Mouse (Mus musculus) spleen, postnatal 36 days (tissue): ENCODE measurements around the gene Tnfrsf23.
A peak's percentile ranks its signal among the peaks of the same experiment; 100 is the strongest.
"Not testable (repeated sequence)": the region's sequence is repeated elsewhere in the genome, so short reads cannot be mapped to it uniquely, and the experiment has no call there.

ENCODE experiments used
- DNase-seq, 2 experiments: peaks; one replicate each; pipeline ENCODE4 v3.0.0; 2022; ENCODE audit warnings: low spot score in 2 of 2, mixed read lengths in 1 of 2

Gene Tnfrsf23

DNA sequence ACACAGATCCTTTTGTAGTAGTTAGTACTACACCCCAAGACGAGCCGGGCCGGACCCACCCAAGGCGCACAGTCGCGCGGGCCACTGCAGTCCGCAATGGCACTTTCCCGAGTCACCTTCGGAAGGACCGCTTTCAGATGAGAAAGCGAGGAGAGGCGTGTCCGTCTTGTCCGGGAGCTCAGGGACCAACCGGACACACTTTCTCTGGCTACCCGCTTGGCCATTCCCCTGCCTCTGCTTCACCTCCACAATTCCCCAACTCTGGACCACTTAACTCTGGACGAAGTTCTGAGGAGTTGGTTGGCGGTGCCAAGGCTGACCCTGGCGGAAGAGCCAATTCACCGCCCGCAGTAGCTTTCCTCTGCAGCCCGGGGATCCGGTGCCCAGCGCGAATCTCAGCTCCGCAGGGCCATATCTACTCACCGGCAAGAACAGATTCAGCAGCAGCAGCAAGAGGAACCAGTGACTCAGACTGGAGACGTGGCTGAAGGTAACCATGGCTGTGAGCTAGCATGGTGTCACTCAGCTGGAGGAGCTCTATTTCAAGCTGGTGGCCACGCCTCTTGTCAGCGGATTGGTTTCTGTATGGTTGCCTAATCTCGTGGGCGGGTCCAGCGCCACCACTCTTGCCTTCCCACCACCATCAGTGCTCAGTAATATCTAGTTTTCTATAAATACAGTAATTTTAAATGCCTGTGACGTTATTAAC is at the start of gene Tnfrsf23:
Gene Tnfrsf23 (minus strand): TSS at position 514 of the 709 bp plus-strand sequence.
- DNase-seq: peak; percentile 78 to 79

DNA sequence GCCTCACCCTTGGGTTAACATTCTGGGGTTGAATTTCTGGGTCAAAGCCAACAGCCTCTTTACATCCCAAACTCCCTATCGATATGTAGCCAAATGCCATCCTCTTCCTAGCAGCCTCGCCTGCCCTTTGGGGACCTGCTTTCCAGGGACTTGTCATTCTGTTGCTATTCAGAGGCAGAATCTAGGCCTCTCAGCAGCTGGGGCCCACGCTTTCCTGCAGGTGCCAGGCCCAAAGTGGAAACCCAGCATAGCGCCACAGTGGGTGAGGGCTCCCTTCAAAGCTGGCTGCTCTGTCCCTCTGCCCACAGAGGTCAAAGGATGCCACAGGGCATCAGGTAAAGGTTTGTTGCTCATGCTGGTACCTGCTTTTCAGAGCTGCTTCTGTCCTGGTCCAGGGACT is 48.1 kb upstream of the Tnfrsf23 start:
- DNase-seq: no peak

GRCm38 (mm10) chr7:143729886-143730285 is 44.2 kb upstream of the Tnfrsf23 start:
- no peak for DNase-seq

DNA sequence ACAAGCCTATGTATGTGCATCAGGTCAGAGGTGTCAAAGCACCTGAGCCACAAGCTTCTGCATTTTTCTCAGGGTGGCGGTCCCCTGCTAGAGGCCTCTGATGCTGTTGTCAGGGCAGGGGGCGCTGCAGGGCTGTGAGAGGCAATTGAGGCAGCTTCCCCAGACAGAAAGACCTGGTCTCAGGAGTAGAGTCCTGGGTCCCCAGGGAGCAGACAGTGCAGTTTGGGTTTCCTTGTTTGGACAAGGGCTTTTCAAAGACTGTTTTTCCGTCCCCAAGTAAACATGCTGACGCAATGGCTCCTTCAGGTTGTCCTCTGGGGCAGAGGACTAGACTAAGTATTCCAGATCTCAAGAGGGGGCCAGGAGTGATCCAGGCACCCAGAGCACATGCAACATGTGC is 40.7 kb upstream of the Tnfrsf23 start:
- no peak for DNase-seq

- DNase-seq: no peak
These were observed 38.2 kb upstream of the Tnfrsf23 start for GRCm38 (mm10) chr7:143723841-143724240.

GRCm38 (mm10) chr7:143722646-143723045 is 37.0 kb upstream of the Tnfrsf23 start:
- no peak for DNase-seq

DNA sequence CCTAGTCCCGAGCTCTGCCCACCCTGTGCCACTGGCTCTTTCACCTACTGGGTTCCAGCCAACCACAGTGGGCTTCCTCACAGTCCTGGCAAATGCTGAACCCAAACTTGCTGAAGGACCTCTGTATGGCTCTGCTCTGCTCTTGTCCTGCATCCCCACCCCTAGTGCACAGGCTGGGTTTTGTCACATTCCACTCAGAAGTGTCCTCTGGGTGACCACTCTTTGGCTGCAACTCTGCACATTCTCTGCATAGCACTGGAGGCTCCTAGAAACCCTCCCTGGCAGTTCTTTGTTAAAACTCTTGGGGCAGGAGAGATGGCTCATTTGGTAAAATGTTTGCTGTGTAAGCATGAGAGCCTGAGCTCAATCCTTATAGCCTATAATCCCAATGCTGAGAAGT is 32.1 kb upstream of the Tnfrsf23 start:
- no peak for DNase-seq

DNA sequence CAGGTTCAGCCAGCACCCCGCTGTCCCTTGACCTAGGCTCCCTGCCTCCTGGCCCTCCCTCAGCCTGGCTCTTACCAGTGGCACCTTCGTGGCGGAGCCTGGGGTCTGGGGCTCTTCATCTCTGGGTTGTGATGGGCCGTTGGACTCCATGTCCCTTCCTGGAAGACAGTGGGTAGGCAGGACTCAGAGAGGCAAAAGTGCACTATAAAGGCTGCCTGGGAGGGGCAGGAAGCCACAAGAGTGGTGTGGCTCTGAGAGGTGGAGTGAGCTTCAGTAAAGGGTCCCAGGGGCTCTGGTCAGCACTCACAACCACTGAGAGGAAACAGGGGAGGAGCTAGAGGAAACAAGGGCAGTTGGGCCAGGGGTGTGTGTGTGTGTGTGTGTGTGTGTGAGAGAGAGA is 27.7 kb upstream of the Tnfrsf23 start:
- peak; percentile 66 to 68 for DNase-seq

GRCm38 (mm10) chr7:143712771-143713348 is 27.2 kb upstream of the Tnfrsf23 start:
- peak; percentile 37 to 55 for DNase-seq

DNA sequence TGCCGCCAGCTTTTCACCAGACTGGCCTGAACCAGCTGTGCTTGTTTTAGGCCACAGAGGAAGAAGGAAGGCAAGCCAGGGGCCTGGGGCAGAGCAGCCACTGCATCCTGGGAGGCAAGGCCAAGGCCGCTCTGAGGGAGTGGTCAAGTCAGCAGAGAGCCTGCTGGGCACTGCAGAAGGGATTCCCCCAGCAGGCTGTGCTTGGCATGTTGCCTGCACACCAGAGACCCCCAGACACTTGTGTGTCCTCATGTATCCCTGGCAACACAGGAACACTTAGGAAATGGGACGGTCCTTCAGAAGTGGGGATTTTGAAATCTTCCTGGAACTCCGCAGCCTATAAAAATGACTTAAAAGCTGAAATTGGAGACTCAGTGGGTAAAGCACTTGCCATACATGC is 26.4 kb upstream of the Tnfrsf23 start:
- DNase-seq: peak; percentile 20 to 36

DNA sequence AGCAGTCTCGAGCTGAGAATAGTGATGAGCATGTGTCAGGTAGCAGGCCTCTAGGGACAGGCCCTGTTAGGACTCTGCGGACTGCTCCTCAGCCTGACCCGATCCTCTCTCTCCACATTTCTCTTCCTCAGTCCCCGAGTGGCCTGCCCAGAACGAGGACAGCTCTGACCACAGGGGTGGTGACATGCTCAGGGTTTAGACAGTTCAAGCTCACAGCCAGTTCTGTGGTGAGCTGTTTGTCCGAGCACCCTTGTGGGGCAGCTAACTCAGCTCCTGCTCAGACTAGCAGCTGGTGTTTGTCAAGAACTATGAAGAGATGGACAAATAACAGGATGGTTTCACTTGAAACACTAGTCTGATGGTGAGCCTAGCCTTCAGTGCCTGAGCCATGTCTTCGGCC is 25.7 kb upstream of the Tnfrsf23 start:
- DNase-seq: no peak

DNA sequence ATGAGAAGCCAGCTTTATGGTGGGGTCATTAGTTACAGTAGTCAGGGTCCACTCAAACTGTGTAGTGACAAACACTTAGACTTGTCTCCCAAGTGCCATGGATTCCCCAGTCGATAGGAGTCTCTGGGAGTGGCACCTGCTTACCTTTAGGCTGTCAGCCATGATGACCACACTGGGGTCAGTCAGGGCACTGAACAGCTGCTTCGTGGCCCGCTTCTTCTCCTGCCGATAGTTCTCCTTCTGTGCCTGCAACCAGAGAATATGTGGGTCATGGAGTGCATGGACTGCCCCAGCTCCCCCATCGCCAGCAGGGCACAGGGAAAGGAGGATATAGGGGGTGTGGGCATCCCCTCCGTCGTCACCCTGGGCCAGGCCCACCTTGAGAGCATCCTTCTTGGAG is 23.7 kb upstream of the Tnfrsf23 start:
- no peak for DNase-seq

DNA sequence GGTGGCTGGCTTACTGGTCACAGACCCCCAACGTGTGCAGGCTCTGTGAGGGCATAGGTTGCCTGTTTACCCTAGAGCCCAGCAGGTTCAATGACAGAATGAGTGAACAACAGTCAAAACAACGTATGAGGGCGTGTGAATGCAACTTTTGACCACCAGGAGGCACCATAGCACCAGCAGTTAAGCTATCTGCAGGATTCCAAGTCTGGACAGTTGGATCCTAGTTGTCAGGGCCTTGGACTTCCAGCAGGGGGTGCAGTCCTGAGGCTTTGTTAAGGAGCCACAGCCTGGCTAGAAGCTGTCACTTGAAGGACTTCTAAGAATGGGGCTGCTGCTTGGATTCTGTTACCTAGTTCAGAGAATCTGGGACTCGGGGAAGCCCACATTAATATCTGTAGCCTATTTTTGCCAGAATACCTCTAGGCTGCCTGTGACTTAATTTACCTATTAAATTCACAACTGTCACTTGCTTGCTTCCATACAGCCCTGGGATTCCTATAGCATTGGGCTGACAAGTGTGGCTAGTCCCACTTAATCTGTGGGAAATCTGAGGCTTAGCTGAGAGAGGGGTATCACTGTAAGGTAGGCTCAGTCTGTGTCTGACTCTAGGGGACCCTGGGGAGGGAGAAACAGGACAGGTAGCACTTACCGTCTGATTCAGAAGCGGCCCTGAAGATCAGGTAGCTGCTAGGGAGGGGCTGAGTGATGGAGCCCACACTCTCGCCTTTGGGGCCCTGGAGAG is 21.2 kb upstream of the Tnfrsf23 start:
- DNase-seq: peak; percentile 70 to 80

DNA sequence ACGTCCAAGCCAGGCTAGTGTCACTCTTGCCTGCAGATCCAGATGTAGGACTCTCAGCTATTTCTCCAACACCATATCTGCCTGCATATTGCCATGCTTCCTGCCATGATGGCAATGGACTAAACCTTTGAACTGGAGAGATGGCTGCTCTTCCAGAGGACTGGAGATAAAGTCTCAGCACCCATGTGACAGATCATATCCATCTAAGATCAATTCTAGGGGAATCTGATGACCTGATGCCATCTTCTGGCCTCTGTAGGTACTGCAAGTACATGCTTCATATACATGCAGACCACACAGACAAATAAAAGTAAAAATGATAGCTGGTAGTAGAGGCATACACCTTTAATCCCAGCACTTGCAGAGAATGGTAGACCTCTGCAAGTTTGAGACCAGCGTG is 10.5 kb upstream of the Tnfrsf23 start:
- DNase-seq: peak in 1 of 2 experiments; percentile 25

GRCm38 (mm10) chr7:143694550-143694949 is 8.9 kb upstream of the Tnfrsf23 start:
- no peak for DNase-seq

GRCm38 (mm10) chr7:143692746-143693510 is 7.3 kb upstream of the Tnfrsf23 start:
- DNase-seq: no peak

DNA sequence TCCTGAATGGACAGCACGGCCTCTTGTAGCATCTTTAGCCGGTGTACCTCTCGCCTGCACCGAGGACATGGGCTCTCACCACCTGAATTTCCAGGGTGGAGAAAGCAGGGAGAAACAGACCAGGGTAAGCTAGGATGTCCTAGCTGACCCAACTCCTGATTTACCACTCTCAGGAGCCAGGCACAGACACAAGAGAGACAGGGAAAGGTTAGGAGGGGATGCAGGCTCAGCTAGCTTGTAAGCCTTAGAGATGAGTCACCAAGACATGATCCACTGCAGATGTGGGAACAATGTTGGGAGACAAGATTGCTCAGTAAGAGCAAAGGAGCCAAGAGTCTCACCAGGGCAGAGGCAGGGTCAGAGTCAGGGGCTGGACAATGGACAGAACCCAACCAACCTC is 6.2 kb upstream of the Tnfrsf23 start:
- no peak for DNase-seq

- no peak for DNase-seq
These were observed 5.5 kb upstream of the Tnfrsf23 start for GRCm38 (mm10) chr7:143691181-143691580.

GRCm38 (mm10) chr7:143689946-143690345 is 4.3 kb upstream of the Tnfrsf23 start:
- no peak for DNase-seq

GRCm38 (mm10) chr7:143689481-143689880 is 3.8 kb upstream of the Tnfrsf23 start:
- DNase-seq: no peak

DNA sequence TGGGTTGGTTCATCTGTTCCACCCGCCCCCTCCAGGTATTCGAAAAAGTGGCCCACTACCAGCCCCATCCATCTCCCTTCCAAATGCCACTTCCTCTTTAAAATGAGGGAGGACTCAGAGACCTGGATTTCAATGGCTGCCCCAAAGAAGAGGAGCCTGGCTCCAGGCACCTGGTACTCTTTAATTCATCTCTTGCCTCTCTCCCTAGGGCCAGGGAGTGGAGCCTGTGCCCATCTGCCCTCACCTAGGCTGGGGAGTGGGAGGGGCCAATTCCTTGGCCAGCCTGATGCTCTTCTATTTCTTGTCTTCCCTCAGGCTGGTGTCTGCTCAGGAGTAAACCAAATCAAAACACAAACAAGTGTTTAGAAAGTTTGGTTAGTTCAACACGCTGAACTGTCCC is 1.0 kb upstream of the Tnfrsf23 start:
- DNase-seq: not testable (repeated sequence)

GRCm38 (mm10) chr7:143686191-143686590 is 519 bp upstream of the Tnfrsf23 start:
- DNase-seq: not testable (repeated sequence)
